Mouse (Mus musculus) CD8-positive naive resting alpha-beta T cell, adult 2 months (primary cell): ENCODE measurements around the gene Tbc1d9b.
A peak's percentile ranks its signal among the peaks of the same experiment; 100 is the strongest.

ENCODE experiments used
- DNase-seq, 2 experiments: peaks; one replicate each; pipeline ENCODE4 v3.0.0; 2022; ENCODE audit warnings: low read depth in 2 of 2, low spot score in 2 of 2

The Tbc1d9b gene

GRCm38 (mm10) chr11:50134136-50134859, 3.1 kb downstream of the Tbc1d9b start:
- DNase-seq = no peak

DNA sequence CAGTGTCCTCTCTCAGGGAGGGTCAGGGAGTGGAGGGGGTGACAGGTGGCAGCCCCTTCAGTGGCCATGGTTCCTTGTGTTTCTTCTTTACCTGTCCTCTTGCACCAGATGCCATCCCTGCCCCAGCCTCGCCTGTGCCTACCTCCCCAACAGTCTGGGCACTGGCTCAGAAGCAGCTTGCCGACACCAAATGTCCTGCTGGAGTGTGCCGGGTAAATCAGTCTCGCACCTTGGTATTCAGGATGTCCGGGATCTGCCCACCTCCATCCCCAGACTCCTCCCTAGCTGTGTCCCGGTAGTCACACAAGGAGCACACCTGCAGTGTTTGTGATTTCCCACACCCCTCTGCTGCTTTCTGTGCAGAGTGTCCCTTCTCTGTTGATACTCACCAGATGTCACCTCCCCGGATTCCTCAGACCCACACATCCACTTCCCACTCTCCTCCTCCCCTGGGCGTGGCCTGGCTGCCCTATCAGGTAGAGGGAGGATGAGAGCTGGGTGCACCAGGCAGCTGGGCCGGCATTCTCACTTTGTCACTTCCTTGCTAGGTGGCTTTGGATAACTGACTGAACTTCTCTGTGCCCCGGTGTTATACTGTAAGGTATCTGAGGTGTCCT, 7.1 kb downstream of the Tbc1d9b start:
- no peak for DNase-seq

DNA sequence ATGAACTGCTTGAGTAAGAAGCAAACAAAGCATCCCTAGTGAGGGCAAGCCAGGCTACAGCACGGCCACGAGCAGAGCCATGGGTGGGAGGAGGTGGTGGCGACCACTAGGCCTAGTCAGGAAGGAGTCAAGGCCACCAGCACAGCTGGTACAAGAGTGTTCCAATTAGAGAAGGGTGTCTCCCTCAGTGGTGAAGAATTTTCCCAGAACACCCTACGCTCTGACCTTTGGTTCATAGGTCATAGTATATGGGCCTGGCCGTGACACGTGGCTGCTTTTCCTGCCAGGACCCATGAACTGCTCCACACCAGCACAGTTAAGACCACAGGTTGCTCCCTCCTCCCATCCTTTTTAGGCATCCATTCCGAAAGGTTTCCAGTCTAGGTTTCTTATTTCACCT, 8.4 kb downstream of the Tbc1d9b start:
- no peak for DNase-seq

GRCm38 (mm10) chr11:50145529-50145928, 14.3 kb downstream of the Tbc1d9b start:
- DNase-seq = no peak

DNA sequence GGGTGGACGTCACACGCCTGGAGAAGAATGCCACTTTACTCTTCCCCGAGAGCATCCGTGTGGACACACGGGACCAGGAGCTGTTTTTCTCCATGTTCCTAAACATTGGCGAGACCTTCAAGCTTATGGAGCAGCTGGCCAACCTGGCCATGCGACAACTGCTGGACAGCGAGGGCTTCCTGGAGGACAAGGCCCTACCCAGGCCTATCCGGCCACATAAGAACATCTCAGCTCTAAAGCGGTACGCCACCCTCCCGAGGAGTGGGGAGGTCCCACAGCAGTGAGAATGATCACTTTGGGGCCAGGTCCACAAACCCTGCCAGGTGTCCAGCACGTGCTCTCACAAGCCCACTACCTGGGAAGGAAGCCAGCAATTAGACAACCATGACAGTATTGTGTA, 14.9 kb downstream of the Tbc1d9b start:
- DNase-seq = no peak

DNA sequence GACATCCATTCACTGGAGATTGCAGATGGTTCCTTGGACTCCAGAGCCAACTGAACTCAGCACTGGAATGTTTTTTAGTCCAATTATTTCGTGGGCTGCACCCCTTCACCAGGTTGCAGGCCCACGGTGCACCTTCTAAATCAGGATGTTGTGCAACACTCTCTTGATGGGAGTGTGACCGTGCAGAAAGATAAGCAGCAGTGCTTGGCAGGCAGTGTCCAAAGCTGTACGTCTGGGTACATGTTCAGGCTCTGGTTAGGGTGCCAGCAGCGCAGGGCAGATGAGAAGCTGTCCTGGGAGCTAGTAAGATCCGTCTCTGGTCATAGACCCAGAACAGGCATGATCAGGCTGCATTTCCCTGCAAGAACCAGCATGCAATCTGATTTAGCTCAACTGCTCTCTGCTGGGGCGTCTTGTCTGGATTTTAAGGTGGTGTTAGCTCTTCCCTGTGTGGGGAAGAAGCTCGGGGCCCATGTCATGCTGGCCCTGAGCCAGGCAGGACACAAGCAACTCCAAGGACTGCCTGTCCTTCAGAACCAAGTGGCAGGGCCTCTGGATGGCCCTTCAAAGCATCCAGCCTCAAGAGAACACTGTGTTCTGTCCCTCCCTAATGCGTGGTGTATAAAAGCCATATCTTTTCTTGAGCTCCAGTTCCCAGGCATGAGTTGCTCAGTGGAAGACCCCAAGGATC, 16.2 kb downstream of the Tbc1d9b start:
- no peak for DNase-seq

- DNase-seq = no peak
Observed at GRCm38 (mm10) chr11:50147958-50148476, 16.8 kb downstream of the Tbc1d9b start.

GRCm38 (mm10) chr11:50149200-50149599, 18.0 kb downstream of the Tbc1d9b start:
- no peak for DNase-seq

GRCm38 (mm10) chr11:50149603-50150150, 18.5 kb downstream of the Tbc1d9b start:
- no peak for DNase-seq

DNA sequence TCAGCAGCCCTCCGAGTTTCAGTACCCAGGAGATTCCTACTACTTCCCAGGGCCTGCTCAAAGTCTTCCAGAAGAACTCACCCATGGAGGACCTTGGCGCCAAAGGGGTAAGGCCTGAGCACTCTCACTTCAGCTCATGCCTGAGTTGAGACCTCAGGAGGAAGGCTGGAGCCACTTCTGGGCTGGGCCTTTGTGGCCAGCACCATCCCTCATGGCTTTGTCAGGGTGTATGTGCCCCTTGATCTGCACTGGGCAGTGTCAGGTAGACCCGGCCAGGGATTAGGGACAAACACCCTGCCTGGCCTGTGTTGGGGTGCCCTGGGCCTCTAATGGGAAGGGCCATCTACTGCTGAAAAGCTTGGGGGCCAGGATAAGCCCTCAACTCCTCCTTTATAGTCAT, 20.2 kb downstream of the Tbc1d9b start:
- no peak for DNase-seq

DNA sequence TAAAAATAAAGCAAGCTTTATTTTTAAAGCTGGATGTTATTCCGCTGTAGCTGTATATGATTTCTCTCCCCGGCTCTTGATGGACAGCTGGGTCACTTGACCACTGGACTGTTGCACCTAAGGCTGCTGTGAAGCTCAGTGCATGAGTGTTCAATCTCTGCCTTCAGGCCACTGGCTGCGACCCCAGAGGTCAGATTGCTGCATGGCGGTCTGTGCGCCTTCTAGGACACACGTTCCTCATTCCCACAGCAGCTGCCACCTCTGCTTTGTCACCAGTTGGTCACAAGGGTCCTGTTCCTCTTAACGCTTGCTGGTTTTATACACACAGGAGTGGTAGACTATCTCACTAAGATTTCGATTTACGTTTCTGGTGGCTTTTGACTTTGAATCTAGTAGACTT, 23.0 kb downstream of the Tbc1d9b start:
- DNase-seq = no peak

DNA sequence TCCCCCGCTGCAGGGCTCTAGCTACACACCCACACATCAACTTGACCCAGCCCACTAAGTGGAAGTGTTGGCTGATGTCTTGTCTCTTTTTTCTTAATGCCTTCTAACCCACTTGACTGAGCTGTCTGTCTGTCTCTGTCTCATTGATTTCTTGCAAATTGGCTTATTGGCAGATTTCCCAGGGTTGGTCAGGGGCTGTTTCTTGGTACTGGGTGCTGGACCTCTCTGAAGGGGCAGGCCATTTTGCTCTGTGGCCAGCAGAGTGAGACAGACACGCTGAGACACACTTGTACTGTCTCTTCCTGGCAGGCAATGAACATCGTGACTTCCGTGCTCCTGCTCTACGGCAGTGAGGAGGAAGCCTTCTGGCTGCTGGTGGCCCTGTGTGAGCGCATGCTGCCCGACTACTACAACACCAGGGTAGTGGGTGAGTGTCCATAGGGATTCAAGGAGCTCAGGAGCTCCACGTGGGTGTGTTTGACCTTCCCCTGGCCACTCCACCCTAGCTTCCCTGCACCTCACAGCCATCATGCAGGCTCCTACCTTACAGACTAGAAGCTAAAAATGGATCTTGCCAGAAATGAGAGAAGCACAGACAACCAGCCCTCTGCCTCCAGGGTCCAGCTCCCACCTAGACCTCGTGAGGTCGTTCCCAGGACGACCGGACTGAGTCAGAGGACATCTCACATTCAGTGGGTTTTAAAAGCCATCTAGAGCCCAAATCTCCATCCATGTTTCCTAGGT, 23.8 kb downstream of the Tbc1d9b start:
- no peak for DNase-seq

DNA sequence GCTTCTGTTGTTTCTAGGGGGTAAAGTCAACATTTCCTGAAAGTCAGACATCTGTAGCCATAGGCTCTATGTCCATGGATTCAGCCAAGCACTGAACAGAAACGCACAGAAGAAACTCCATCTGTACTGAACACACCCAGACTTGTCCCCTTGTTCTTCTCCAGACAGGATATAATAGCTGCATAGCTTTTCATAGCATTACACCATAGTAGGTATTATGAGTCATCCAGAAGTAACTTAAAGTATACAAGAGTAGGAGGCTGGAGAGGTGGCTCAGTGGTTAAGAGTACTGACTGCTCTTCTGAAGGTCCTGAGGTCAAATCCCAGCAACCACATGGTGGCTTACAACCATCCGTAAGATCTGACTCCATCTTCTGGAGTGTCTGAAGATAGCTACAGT, 24.6 kb downstream of the Tbc1d9b start:
- no peak for DNase-seq

DNA sequence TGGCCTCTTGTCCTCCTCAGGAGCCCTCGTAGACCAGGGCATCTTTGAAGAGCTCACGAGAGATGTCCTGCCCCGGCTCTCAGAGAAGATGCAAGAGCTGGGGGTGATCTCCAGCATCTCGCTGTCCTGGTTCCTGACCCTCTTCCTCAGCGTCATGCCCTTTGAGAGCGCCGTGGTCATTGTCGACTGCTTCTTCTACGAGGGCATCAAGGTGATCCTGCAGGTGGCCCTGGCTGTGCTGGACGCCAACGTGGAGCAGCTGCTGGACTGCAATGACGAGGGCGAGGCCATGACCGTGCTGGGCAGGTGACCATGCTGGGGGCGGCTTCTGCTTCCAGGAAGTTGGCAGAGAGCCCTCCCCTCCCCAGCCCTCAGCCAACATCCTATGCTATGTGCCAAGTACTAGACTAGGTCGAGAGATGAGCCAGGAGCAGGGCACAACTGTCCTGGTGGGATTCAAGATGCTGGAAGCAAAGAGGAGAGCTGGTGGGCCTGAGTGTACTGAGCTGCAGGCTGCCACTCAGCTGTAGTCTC, 25.6 kb downstream of the Tbc1d9b start:
- DNase-seq = no peak

DNA sequence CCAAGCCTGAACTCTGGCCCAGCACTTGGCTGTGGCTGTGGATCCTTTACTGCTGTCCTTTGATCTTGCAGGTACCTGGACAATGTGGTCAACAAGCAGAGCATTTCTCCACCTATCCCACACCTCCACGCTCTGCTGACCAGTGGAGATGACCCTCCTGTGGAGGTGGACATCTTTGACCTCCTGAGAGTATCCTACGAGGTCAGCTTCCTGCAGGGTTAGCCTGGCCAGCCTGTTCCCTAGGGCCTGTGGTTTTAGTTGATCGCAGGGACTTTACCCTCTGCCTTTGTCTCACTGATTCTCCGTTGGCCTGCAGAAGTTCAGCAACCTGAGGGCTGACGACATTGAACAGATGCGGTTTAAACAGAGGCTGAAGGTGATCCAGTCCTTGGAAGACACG, 27.1 kb downstream of the Tbc1d9b start:
- no peak for DNase-seq

- no peak for DNase-seq
Observed at GRCm38 (mm10) chr11:50159347-50159746, 28.2 kb downstream of the Tbc1d9b start.

- peak; percentile 26 to 56 for DNase-seq
Observed at GRCm38 (mm10) chr11:50161578-50162304, 30.5 kb downstream of the Tbc1d9b start.

DNA sequence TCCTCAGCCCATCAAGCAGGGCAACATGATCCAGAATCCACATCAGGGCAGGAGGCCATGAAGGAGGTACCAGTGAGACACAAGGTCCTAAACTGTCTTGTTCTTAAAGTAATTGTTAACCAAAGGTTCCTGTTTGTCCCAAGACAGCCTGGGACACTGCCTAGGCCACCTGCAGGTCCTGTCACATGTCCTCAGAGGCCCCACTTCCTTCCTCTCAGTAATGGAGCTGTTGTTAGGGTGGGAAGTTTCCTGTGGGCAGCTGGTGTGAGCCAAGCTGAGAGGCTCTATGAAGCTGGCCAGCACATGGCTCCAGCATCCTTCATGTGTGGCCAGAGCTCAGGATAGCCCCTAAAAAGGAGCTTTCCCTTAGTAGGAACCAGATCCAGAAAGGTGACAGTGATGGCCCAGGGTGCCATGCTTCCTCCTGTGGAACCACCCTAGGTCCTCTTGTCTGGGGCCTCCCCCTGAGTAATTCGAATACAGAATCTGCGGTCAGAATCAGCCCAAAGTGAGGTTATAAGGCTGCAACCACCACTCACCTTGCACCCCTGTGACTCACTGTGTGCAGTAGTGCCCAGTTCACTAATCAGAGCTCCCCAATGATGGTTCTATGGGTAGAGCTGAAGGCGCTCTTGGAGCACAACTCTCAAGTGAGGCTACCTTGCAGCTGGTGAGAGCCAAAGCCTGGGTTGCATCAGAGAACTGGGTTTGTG, 31.3 kb downstream of the Tbc1d9b start:
- DNase-seq = no peak

GRCm38 (mm10) chr11:50168352-50168751, 37.2 kb downstream of the Tbc1d9b start:
- DNase-seq = no peak
